Mouse (Mus musculus): ENCODE data around the gene Slit3. TPM values are rescaled to one million over a fixed set of nuclear protein-coding genes. Genes with fewer than 3 reads are reported as not detected.
A peak's percentile ranks its signal among the peaks of the same experiment; 100 is the strongest.

Slit3 gene
- polyA plus RNA-seq (2015; fragmentation: Nextera tagmentation; extraction: Ambion mirVana) = 13.1 and 14.2 TPM in 2 replicates

DNA sequence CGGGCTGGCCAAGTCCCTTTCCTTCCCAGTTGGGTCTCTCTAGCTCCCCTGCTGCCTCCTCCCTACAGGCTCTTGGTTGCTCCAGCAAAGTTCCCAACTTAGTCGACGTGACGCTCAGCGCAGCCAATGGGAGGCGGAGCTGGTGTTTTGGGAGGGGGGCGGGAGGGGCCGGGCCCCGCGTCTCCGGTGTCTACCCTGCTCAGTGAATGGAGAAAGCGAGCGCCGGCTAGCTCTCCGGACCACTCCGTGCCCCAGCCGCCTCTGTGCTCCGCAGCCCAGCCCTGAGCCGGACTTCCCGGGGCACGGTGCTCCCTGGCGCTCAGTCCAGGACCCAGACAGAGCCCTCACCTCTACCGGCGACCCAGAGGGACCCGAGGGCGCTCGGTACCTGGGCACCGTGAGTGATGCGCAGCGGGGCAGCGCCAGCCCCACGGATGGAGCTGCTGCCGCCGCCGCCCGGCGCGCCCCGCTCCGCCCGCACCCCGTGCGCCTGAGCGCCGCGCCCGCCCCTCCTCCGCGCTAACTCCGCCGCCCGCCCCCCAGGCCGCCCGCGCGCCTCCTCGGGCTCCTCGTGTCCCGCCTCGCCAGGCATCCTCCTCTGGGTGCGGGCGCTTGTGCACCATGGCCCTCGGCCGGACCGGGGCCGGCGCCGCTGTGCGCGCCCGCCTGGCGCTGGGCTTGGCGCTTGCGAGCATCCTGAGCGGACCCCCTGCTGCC lies at the start of gene Slit3:
Gene Slit3 (plus strand): TSS at position 331 of the 717 bp plus-strand sequence.
- Histone ChIP-seq H3K4me1 (ENCODE audit: insufficient read depth, low read depth, low read length) (no peaks in the 10 kb centered on the region; the same call in 1 of the 2 replicates), H3K36me3 (ENCODE audit: insufficient read depth, low read length) (no peaks in the 10 kb centered on the region), H3K27me3 (replicated peaks; ENCODE audit: insufficient read depth, low read length) (peaks cover 7% of the 10 kb centered on the region), H3K4me2 (replicated peaks; ENCODE audit: low read depth, low read length) (peak within 1 kb of the TSS; percentile 69), H3K9ac (replicated peaks; ENCODE audit: low read depth) (no peak within 1 kb of the TSS; the same call in 1 of the 2 replicates), H3K4me3 (ENCODE audit: low read depth, low read length) (peak within 1 kb of the TSS; percentile 53), H3K27ac (ENCODE audit: low read length) (no peak within 1 kb of the TSS), H3K9me3 (ENCODE audit: low read length) (no peaks in the 10 kb centered on the region)
- DNase-seq (ENCODE audit: low spot score) = peak; percentile 77
- WGBS = under 1% methylated on average over 30 of the region's 75 CpGs
- TF ChIP-seq EP300 (IDR thresholded peaks at IDR 0.05) (no peak), CTCF (IDR thresholded peaks at IDR 0.05) (peak; percentile 48)
- ATAC-seq = peak; percentile 75

GRCm38 (mm10) chr11:35071451-35071850 lies 49.6 kb upstream of the Slit3 start:
- ATAC-seq (no peak), DNase-seq (ENCODE audit: low spot score) (no peak)
- no peaks in the 10 kb centered on the region for H3K27me3 ChIP-seq (replicated peaks; ENCODE audit: insufficient read depth, low read length)
- H3K4me1 ChIP-seq (ENCODE audit: insufficient read depth, low read depth, low read length) = no peaks in the 10 kb centered on the region
- H3K36me3 ChIP-seq (ENCODE audit: insufficient read depth, low read length) = no peaks in the 10 kb centered on the region
- H3K9ac ChIP-seq (replicated peaks; ENCODE audit: low read depth) = no peak overlapping the region
- no peak overlapping the region for H3K4me2 ChIP-seq (replicated peaks; ENCODE audit: low read depth, low read length)
- TF ChIP-seq EP300 (IDR thresholded peaks at IDR 0.05) (no peak), CTCF (IDR thresholded peaks at IDR 0.05) (no peak)
- no peaks in the 10 kb centered on the region for H3K9me3 ChIP-seq (ENCODE audit: low read length)
- H3K4me3 ChIP-seq (ENCODE audit: low read depth, low read length) = no peak overlapping the region
- H3K27ac ChIP-seq (ENCODE audit: low read length) = no peak overlapping the region
- 91% methylated on average over 1 of the region's 1 CpGs for WGBS

DNA sequence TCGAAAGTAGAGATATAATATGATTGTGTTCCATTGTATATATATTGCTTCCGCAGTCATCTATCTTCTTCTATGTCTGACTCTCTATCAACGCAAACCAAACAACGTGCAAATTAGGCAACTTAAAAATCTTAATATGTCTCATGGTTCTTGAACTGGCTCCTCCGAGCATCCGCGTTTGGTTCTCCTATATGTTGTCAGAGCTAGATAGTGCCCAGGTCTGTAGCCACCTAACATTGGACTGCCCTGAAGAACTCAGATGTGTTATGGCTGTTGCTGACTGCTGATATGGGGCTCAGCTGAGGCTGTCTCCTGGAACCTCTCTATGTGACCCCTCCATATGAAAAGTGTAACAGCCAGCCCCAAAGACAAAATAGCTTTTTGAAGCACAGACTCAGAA lies 45.6 kb upstream of the Slit3 start:
- Histone ChIP-seq H3K36me3 (ENCODE audit: insufficient read depth, low read length) (no peaks in the 10 kb centered on the region), H3K9ac (replicated peaks; ENCODE audit: low read depth) (no peak overlapping the region), H3K4me1 (ENCODE audit: insufficient read depth, low read depth, low read length) (no peaks in the 10 kb centered on the region), H3K27ac (ENCODE audit: low read length) (no peak overlapping the region), H3K4me2 (replicated peaks; ENCODE audit: low read depth, low read length) (no peak overlapping the region), H3K4me3 (ENCODE audit: low read depth, low read length) (no peak overlapping the region), H3K9me3 (ENCODE audit: low read length) (no peaks in the 10 kb centered on the region), H3K27me3 (replicated peaks; ENCODE audit: insufficient read depth, low read length) (no peaks in the 10 kb centered on the region)
- 93% methylated on average over 7 of the region's 7 CpGs for WGBS
- no peak for ATAC-seq
- TF ChIP-seq EP300 (IDR thresholded peaks at IDR 0.05) (no peak), CTCF (IDR thresholded peaks at IDR 0.05) (no peak)
- no peak for DNase-seq (ENCODE audit: low spot score)

DNA sequence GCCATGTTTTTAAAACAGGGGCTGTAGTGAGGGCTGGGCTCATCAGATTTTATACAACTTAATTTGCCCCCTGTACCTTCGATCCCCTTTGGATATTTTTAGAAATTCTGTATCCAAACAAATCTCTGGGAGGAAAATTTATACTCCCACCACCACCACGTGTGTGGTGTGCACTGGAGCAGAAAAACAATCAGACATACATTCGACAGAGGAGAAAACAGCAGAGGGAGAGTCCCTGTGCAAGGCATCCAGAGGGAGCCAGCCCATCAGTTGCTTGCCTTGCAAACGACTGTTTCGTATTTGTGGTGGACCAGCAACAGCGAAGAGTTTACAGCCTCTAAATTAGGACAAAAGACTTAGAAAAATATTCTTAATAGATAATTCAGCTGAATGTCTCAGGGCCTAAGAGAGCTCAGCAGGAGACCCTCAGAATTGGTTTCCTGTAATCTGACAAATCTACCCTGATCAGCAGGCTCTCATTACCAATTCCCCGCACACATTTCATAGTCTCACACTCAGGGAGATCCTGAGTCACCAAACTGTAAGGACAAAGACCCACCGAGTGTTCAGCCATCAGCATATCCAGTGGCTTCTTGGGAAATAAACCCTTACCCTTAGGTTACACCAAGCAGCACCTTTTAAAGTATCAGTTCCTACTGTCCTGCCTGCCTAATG lies 40.4 kb upstream of the Slit3 start:
- Histone ChIP-seq H3K36me3 (ENCODE audit: insufficient read depth, low read length) (no peaks in the 10 kb centered on the region), H3K27me3 (replicated peaks; ENCODE audit: insufficient read depth, low read length) (no peaks in the 10 kb centered on the region), H3K9ac (replicated peaks; ENCODE audit: low read depth) (no peak overlapping the region), H3K4me2 (replicated peaks; ENCODE audit: low read depth, low read length) (no peak overlapping the region), H3K4me3 (ENCODE audit: low read depth, low read length) (no peak overlapping the region), H3K9me3 (ENCODE audit: low read length) (no peaks in the 10 kb centered on the region), H3K4me1 (ENCODE audit: insufficient read depth, low read depth, low read length) (no peaks in the 10 kb centered on the region), H3K27ac (ENCODE audit: low read length) (no peak overlapping the region)
- no peak for DNase-seq (ENCODE audit: low spot score)
- WGBS = 66% methylated on average over 8 of the region's 8 CpGs
- TF ChIP-seq CTCF (IDR thresholded peaks at IDR 0.05) = no peak
- TF ChIP-seq EP300 (IDR thresholded peaks at IDR 0.05) = no peak
- ATAC-seq = no peak

GRCm38 (mm10) chr11:35082297-35082696 lies 38.7 kb upstream of the Slit3 start:
- Histone ChIP-seq H3K9me3 (ENCODE audit: low read length) (no peaks in the 10 kb centered on the region), H3K36me3 (ENCODE audit: insufficient read depth, low read length) (no peaks in the 10 kb centered on the region), H3K4me3 (ENCODE audit: low read depth, low read length) (no peak overlapping the region), H3K27me3 (replicated peaks; ENCODE audit: insufficient read depth, low read length) (no peaks in the 10 kb centered on the region), H3K9ac (replicated peaks; ENCODE audit: low read depth) (no peak overlapping the region), H3K4me2 (replicated peaks; ENCODE audit: low read depth, low read length) (no peak overlapping the region), H3K4me1 (ENCODE audit: insufficient read depth, low read depth, low read length) (no peaks in the 10 kb centered on the region), H3K27ac (ENCODE audit: low read length) (no peak overlapping the region)
- no peak for ATAC-seq
- WGBS = 69% methylated on average over 3 of the region's 3 CpGs
- no peak for DNase-seq (ENCODE audit: low spot score)
- TF ChIP-seq EP300 (IDR thresholded peaks at IDR 0.05) = no peak
- TF ChIP-seq CTCF (IDR thresholded peaks at IDR 0.05) = no peak

GRCm38 (mm10) chr11:35083049-35083448 lies 38.0 kb upstream of the Slit3 start:
- Histone ChIP-seq H3K36me3 (ENCODE audit: insufficient read depth, low read length) (no peaks in the 10 kb centered on the region), H3K4me3 (ENCODE audit: low read depth, low read length) (no peak overlapping the region), H3K4me2 (replicated peaks; ENCODE audit: low read depth, low read length) (no peak overlapping the region), H3K9me3 (ENCODE audit: low read length) (no peaks in the 10 kb centered on the region), H3K27ac (ENCODE audit: low read length) (no peak overlapping the region), H3K27me3 (replicated peaks; ENCODE audit: insufficient read depth, low read length) (no peaks in the 10 kb centered on the region), H3K9ac (replicated peaks; ENCODE audit: low read depth) (no peak overlapping the region), H3K4me1 (ENCODE audit: insufficient read depth, low read depth, low read length) (no peaks in the 10 kb centered on the region)
- TF ChIP-seq EP300 (IDR thresholded peaks at IDR 0.05) = no peak
- no peak for TF ChIP-seq CTCF (IDR thresholded peaks at IDR 0.05)
- WGBS = 65% methylated on average over 6 of the region's 6 CpGs
- no peak for ATAC-seq
- no peak for DNase-seq (ENCODE audit: low spot score)

Data from lung, postnatal 0 days (tissue).